Mouse (Mus musculus) bone marrow macrophage, adult 2 months (primary cell): ENCODE measurements around the gene Spef1.

Experiments
- CTCF ChIP-seq: IDR thresholded peaks from 2 replicates; pipeline ENCODE4 v1.5.1; 2012; ENCODE audit warnings: low read depth, mild to moderate bottlenecking, low read length, moderate library complexity
- POLR2A ChIP-seq: IDR thresholded peaks from 2 replicates; pipeline ENCODE4 v1.6.1; 2012; ENCODE audit warnings: mild to moderate bottlenecking, low read depth, low read length, borderline replicate concordance

- no peak for TF ChIP-seq CTCF
- TF ChIP-seq POLR2A = no peak
These were observed 11.2 kb downstream of the Spef1 start for GRCm38 (mm10) chr2:131175945-131176309.
